Mouse (Mus musculus) layer of hippocampus, adult 2 months (tissue): ENCODE data around the gene Gm826. TPM values are rescaled to one million over a fixed set of nuclear protein-coding genes. Genes with fewer than 3 reads are reported as not detected.

Source experiments
- DNase-seq, 2 experiments: peaks; one replicate each; pipeline ENCODE4 v3.0.0; 2022; ENCODE audit warnings: low spot score in 2 of 2
- H3K27ac ChIP-seq: fragments of 200-600 bp; 2 replicates; pipeline ENCODE4 v1.8.1; 2022
- H3K4me3 ChIP-seq: fragments of 200-600 bp; 2 replicates; pipeline ENCODE4 v1.8.1; 2022; ENCODE audit warnings: mild to moderate bottlenecking
- CTCF ChIP-seq: fragments of 200-600 bp; conservative IDR thresholded peaks from 2 replicates; pipeline ENCODE4 v1.8.1; 2022; ENCODE audit warnings: antibody characterized with exemption, mild to moderate bottlenecking, moderate library complexity
- total RNA-seq, 2 experiments: library from RNA; stranded (reverse); gene quantifications; 2 replicates each; pipeline ENCODE4 v1.2.3; 2021

Gene Gm826
- total RNA-seq, 2 experiments from 2014 or later, result not detected

GRCm38 (mm10) chr2:160345644-160346043 is 11.7 kb upstream of the Gm826 start:
- no peak for DNase-seq
- Histone ChIP-seq H3K27ac (no peak overlapping the region), H3K4me3 (no peak overlapping the region)
- no peak for TF ChIP-seq CTCF

- no peak for TF ChIP-seq CTCF
- no peak for DNase-seq
- Histone ChIP-seq H3K27ac (no peak overlapping the region), H3K4me3 (no peak overlapping the region)
These were observed 6.2 kb upstream of the Gm826 start for GRCm38 (mm10) chr2:160340121-160340520.

- Histone ChIP-seq H3K4me3 (no peak overlapping the region), H3K27ac (no peak overlapping the region)
- TF ChIP-seq CTCF, result no peak
- DNase-seq, result no peak
These were observed 5.6 kb upstream of the Gm826 start for GRCm38 (mm10) chr2:160339595-160339994.

GRCm38 (mm10) chr2:160336053-160336452 is 2.1 kb upstream of the Gm826 start:
- Histone ChIP-seq H3K27ac (no peak overlapping the region), H3K4me3 (no peak overlapping the region)
- no peak for DNase-seq
- no peak for TF ChIP-seq CTCF

GRCm38 (mm10) chr2:160335043-160335442 is 1.1 kb upstream of the Gm826 start:
- H3K27ac ChIP-seq, result no peak overlapping the region
- DNase-seq, result no peak
- no peak for TF ChIP-seq CTCF

GRCm38 (mm10) chr2:160332516-160333325 is 1.2 kb downstream of the Gm826 start:
- no peak for DNase-seq
- Histone ChIP-seq H3K27ac (no peak overlapping the region), H3K4me3 (no peak overlapping the region)
- TF ChIP-seq CTCF, result no peak

More at GRCm38 (mm10) chr2:160335043-160335442, 1.1 kb upstream of the Gm826 start:
- no peak overlapping the region for H3K4me3 ChIP-seq

GRCm38 (mm10) chr2:160328886-160329285 is 5.1 kb downstream of the Gm826 start:
- DNase-seq, result peak in 1 of 2 experiments; percentile 20

GRCm38 (mm10) chr2:160327716-160328115 is 6.2 kb downstream of the Gm826 start:
- DNase-seq, result no peak
- Histone ChIP-seq H3K27ac (no peak overlapping the region), H3K4me3 (no peak overlapping the region)
- no peak for TF ChIP-seq CTCF

More at GRCm38 (mm10) chr2:160328886-160329285, 5.1 kb downstream of the Gm826 start:
- H3K4me3 ChIP-seq, result no peak overlapping the region
- TF ChIP-seq CTCF, result no peak
- H3K27ac ChIP-seq, result no peak overlapping the region

GRCm38 (mm10) chr2:160327167-160327566 is 6.8 kb downstream of the Gm826 start:
- TF ChIP-seq CTCF, result no peak
- Histone ChIP-seq H3K4me3 (no peak overlapping the region), H3K27ac (no peak overlapping the region)
- DNase-seq, result no peak

GRCm38 (mm10) chr2:160325105-160325644 is 8.8 kb downstream of the Gm826 start:
- TF ChIP-seq CTCF, result no peak
- H3K27ac ChIP-seq, result no peak overlapping the region
- H3K4me3 ChIP-seq, result no peak overlapping the region
- DNase-seq, result no peak

- Histone ChIP-seq H3K27ac (no peak overlapping the region), H3K4me3 (no peak overlapping the region)
- DNase-seq, result no peak
- TF ChIP-seq CTCF, result no peak
These were observed 12.1 kb downstream of the Gm826 start for GRCm38 (mm10) chr2:160321829-160322228.

GRCm38 (mm10) chr2:160318255-160318654 is 15.7 kb downstream of the Gm826 start:
- DNase-seq, result no peak
- H3K4me3 ChIP-seq, result no peak overlapping the region
- no peak for TF ChIP-seq CTCF
- H3K27ac ChIP-seq, result no peak overlapping the region

GRCm38 (mm10) chr2:160313595-160314007 is 20.4 kb downstream of the Gm826 start:
- Histone ChIP-seq H3K4me3 (no peak overlapping the region), H3K27ac (no peak overlapping the region)
- DNase-seq, result peak in 1 of 2 experiments; percentile 7
- TF ChIP-seq CTCF, result no peak

GRCm38 (mm10) chr2:160305070-160305469 is 28.9 kb downstream of the Gm826 start:
- no peak for DNase-seq
- H3K27ac ChIP-seq, result no peak overlapping the region
- TF ChIP-seq CTCF, result no peak
- no peak overlapping the region for H3K4me3 ChIP-seq
